Mouse (Mus musculus): Measurements from ENCODE around the gene Gtf3c3.

DNA sequence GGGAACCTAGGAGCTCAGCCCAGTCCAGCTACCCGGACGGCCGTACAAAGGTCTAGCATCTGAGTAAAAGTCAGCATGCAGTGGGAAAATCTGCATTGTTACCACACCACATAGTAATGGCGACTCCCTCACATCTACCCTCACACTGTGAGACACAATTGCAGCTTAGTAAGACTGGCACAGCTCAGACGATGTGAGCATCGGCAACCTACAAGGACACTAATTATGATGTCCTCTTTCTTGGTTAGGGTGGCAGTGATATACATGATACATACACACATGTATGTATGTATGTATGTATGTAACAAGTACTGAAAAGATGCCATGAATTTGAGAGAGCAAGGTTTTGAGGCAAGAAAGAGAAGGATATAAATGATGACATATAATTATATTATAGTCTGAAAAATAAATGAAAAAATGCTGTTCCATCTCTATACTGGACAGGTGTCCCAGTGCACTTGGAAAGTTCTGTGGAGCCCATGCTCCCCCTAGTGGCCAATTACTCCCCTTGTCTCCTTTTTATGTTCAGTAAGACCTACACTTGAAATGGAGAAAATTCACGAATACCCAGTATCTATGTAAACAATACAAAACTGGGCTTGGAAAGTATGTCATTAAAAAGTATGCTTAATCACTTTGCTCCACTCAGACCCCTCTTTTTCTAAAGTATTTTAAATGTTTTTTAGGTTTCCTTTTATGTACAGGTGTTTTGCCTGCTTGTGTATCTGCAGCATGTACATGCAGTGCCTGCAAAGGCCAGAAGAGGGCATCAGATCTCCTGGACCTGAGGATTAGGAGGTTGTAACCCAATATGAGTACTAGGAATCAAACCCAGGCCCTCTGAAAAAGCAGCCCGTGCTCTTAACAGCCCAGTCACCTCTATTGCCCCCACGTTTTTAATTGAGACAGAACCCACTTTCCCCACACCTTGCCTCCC lies 57.5 kb downstream of the Gtf3c3 start:
- no peak for TF ChIP-seq GATA1 (IDR thresholded peaks at IDR 0.05; ENCODE audit: borderline replicate concordance, low read length)
- TF ChIP-seq FLI1 (IDR thresholded peaks at IDR 0.05; ENCODE audit: low read length), result no peak
